Mouse (Mus musculus): Measurements from ENCODE around the gene Slc25a42.

- TF ChIP-seq POLR2A (IDR thresholded peaks at IDR 0.05; ENCODE audit: low read depth, low read length) (no peak), CTCF (conservative IDR thresholded peaks at IDR 0.05; ENCODE audit: insufficient read depth, insufficient read length, low read depth, low read length) (no peak)
Observed at GRCm38 (mm10) chr8:70173320-70173719, 38.8 kb downstream of the Slc25a42 start.
